Mouse (Mus musculus): ENCODE results near the gene Rrnad1. TPM values are rescaled to one million over a fixed set of nuclear protein-coding genes. Genes with fewer than 3 reads are reported as not detected.

Rrnad1 gene
- 1 to 10 TPM; 6.0 to 6.1 TPM for total RNA-seq (2021)

- intact Hi-C loops (cut with DNase I), result no loop called here
Measured at GRCm38 (mm10) chr3:87930078-87930795, at the start of gene Rrnad1, which contains the start of gene Isg20l2. Rrnad1 (minus strand) TSS chr3:87930717. Isg20l2 (plus strand) TSS chr3:87930314.

GRCm38 (mm10) chr3:87980085-87980484, 49.6 kb upstream of the Rrnad1 start:
- intact Hi-C loops (cut with DNase I), result loop anchor here (10.0 kb wide), 1 partner anchor 215 kb away; no protein-coding TSS in a partner anchor
- DNase-seq (ENCODE audit: low spot score), result no peak

More at GRCm38 (mm10) chr3:87930078-87930795, at the start of gene Rrnad1, which contains the start of gene Isg20l2:
- peak; percentile 94 for DNase-seq (ENCODE audit: low spot score)

GRCm38 (mm10) chr3:87979493-87979892, 49.0 kb upstream of the Rrnad1 start:
- no peak for DNase-seq (ENCODE audit: low spot score)
- intact Hi-C loops (cut with DNase I), result no loop called here

GRCm38 (mm10) chr3:87974381-87974987, 44.0 kb upstream of the Rrnad1 start:
- intact Hi-C loops (cut with DNase I), result no loop called here
- no peak for DNase-seq (ENCODE audit: low spot score)

GRCm38 (mm10) chr3:87973593-87974380, 43.3 kb upstream of the Rrnad1 start:
- no peak for DNase-seq (ENCODE audit: low spot score)
- intact Hi-C loops (cut with DNase I), result no loop called here

GRCm38 (mm10) chr3:87972776-87973175, 42.3 kb upstream of the Rrnad1 start:
- DNase-seq (ENCODE audit: low spot score), result no peak
- intact Hi-C loops (cut with DNase I), result no loop called here

GRCm38 (mm10) chr3:87972203-87972664, 41.7 kb upstream of the Rrnad1 start:
- DNase-seq (ENCODE audit: low spot score), result no peak
- intact Hi-C loops (cut with DNase I), result no loop called here

- no peak for DNase-seq (ENCODE audit: low spot score)
- intact Hi-C loops (cut with DNase I), result no loop called here
Measured at GRCm38 (mm10) chr3:87971489-87972202, 41.1 kb upstream of the Rrnad1 start.

GRCm38 (mm10) chr3:87970939-87971488, 40.5 kb upstream of the Rrnad1 start, which contains the start of gene Nes:
Nes (plus strand) TSS chr3:87971078.
- intact Hi-C loops (cut with DNase I), result loop anchor here (1.0 kb wide), 1 partner anchor 16 kb away; no protein-coding TSS in a partner anchor
- peak; percentile 71 for DNase-seq (ENCODE audit: low spot score)

- intact Hi-C loops (cut with DNase I), result loop anchor here (1.0 kb wide), 1 partner anchor 17 kb away; no protein-coding TSS in a partner anchor
- DNase-seq (ENCODE audit: low spot score), result no peak
Measured at GRCm38 (mm10) chr3:87970184-87970938, 39.8 kb upstream of the Rrnad1 start.

- intact Hi-C loops (cut with DNase I), result loop anchor here (1.0 kb wide), 1 partner anchor 25 kb away; no protein-coding TSS in a partner anchor
- DNase-seq (ENCODE audit: low spot score), result peak; percentile 83
Measured at GRCm38 (mm10) chr3:87960586-87961191, 30.2 kb upstream of the Rrnad1 start.

- DNase-seq (ENCODE audit: low spot score), result no peak
- intact Hi-C loops (cut with DNase I), result no loop called here
Measured at GRCm38 (mm10) chr3:87960191-87960585, 29.7 kb upstream of the Rrnad1 start.

- intact Hi-C loops (cut with DNase I), result no loop called here
- DNase-seq (ENCODE audit: low spot score), result no peak
Measured at GRCm38 (mm10) chr3:87959371-87959770, 28.9 kb upstream of the Rrnad1 start.

GRCm38 (mm10) chr3:87958967-87959366, 28.4 kb upstream of the Rrnad1 start:
- intact Hi-C loops (cut with DNase I), result no loop called here

GRCm38 (mm10) chr3:87958476-87958875, 28.0 kb upstream of the Rrnad1 start:
- intact Hi-C loops (cut with DNase I), result no loop called here
- no peak for DNase-seq (ENCODE audit: low spot score)

More at GRCm38 (mm10) chr3:87958967-87959366, 28.4 kb upstream of the Rrnad1 start:
- no peak for DNase-seq (ENCODE audit: low spot score)

GRCm38 (mm10) chr3:87958056-87958455, 27.5 kb upstream of the Rrnad1 start:
- intact Hi-C loops (cut with DNase I), result no loop called here
- no peak for DNase-seq (ENCODE audit: low spot score)

- no peak for DNase-seq (ENCODE audit: low spot score)
- intact Hi-C loops (cut with DNase I), result no loop called here
Measured at GRCm38 (mm10) chr3:87952440-87952839, 21.9 kb upstream of the Rrnad1 start.

GRCm38 (mm10) chr3:87951946-87952345, 21.4 kb upstream of the Rrnad1 start:
- no peak for DNase-seq (ENCODE audit: low spot score)
- intact Hi-C loops (cut with DNase I), result no loop called here

Measured in heart, postnatal 25 days (tissue).